Mouse (Mus musculus) C2C12 (cell line): ENCODE results near the gene Tpp2. TPM values are rescaled to one million over a fixed set of nuclear protein-coding genes. Genes with fewer than 3 reads are reported as not detected.
"Not testable (repeated sequence)": the region's sequence is repeated elsewhere in the genome, so short reads cannot be mapped to it uniquely, and the experiment has no call there.

Source experiments
- H3K27me3 ChIP-seq: one replicate; pipeline ENCODE4 v1.6.1; 2011; ENCODE audit not compliant: control insufficient read depth, insufficient read depth, insufficient read length
- H3K36me3 ChIP-seq: one replicate; pipeline ENCODE4 v1.6.1; 2011; ENCODE audit not compliant: control insufficient read depth, insufficient read depth
- H3K4me3 ChIP-seq: one replicate; pipeline ENCODE4 v1.5.1; 2011; ENCODE audit warnings: mild to moderate bottlenecking, control low read depth; ENCODE audit not compliant: poor library complexity, insufficient read depth, severe bottlenecking
- H3K79me2 ChIP-seq: one replicate; pipeline ENCODE4 v1.6.1; 2011; ENCODE audit not compliant: control insufficient read depth, insufficient read depth
- H3K79me3 ChIP-seq: one replicate; pipeline ENCODE4 v1.6.1; 2011; ENCODE audit warnings: low read depth, control low read depth
- H3ac ChIP-seq: one replicate; pipeline ENCODE3; 2011; ENCODE audit warnings: low read depth; ENCODE audit not compliant: control insufficient read depth, insufficient read length
- CEBPB ChIP-seq: IDR thresholded peaks from one replicate; pipeline ENCODE4 v1.6.1; 2011; ENCODE audit warnings: low read depth, mild to moderate bottlenecking, control low read depth, moderate library complexity
- CTCF ChIP-seq: IDR thresholded peaks from one replicate; pipeline ENCODE4 v1.5.1; 2011; ENCODE audit not compliant: control insufficient read depth, insufficient read depth, insufficient read length
- FOSL1 ChIP-seq: IDR thresholded peaks from one replicate; pipeline ENCODE4 v1.8.0; 2011; ENCODE audit warnings: mild to moderate bottlenecking, low read length; ENCODE audit not compliant: poor library complexity, insufficient read depth, severe bottlenecking
- MAX ChIP-seq: IDR thresholded peaks from one replicate; pipeline ENCODE4 v1.6.1; 2011; ENCODE audit warnings: mild to moderate bottlenecking, control low read depth
- MYOD1 ChIP-seq: IDR thresholded peaks from one replicate; pipeline ENCODE4 v1.6.1; 2011; ENCODE audit warnings: low read depth; ENCODE audit not compliant: control insufficient read depth, insufficient read length
- MYOG ChIP-seq: IDR thresholded peaks from one replicate; pipeline ENCODE4 v1.6.1; 2011; ENCODE audit not compliant: control insufficient read depth, insufficient read length; ENCODE audit errors: extremely low read depth
- USF1 ChIP-seq: IDR thresholded peaks from one replicate; pipeline ENCODE4 v1.6.1; 2011; ENCODE audit warnings: low read depth, mild to moderate bottlenecking, control low read depth, moderate library complexity
- long read RNA-seq, 2 experiments: library from polyadenylated mRNA; unstranded; transcript quantifications; one replicate each; pipeline ENCODE4 v2.0.0; 2019 to 2020
- polyA plus RNA-seq: library from polyadenylated mRNA; unstranded; fragments of >200 nt; fragmentation: generic; extraction: Trizol; gene quantifications from one replicate; pipeline ENCODE4 v1.2.1, GENCODE M21; 2012; ENCODE audit warnings: missing spikeins

The Tpp2 gene
- 15.8 TPM for polyA plus RNA-seq
- long read RNA-seq, experiment 1, full-length matches to known transcripts = 3 of 27 reads
- long read RNA-seq, experiment 1, partial matches to known transcripts = 20 of 27 reads
- long read RNA-seq, experiment 1, other reads (novel, unspliced or antisense) = 4 of 27 reads
- long read RNA-seq, experiment 2, full-length matches to known transcripts = 185 of 719 reads
- long read RNA-seq, experiment 2, partial matches to known transcripts = 463 of 719 reads
- long read RNA-seq, experiment 2, other reads (novel, unspliced or antisense) = 71 of 719 reads

DNA sequence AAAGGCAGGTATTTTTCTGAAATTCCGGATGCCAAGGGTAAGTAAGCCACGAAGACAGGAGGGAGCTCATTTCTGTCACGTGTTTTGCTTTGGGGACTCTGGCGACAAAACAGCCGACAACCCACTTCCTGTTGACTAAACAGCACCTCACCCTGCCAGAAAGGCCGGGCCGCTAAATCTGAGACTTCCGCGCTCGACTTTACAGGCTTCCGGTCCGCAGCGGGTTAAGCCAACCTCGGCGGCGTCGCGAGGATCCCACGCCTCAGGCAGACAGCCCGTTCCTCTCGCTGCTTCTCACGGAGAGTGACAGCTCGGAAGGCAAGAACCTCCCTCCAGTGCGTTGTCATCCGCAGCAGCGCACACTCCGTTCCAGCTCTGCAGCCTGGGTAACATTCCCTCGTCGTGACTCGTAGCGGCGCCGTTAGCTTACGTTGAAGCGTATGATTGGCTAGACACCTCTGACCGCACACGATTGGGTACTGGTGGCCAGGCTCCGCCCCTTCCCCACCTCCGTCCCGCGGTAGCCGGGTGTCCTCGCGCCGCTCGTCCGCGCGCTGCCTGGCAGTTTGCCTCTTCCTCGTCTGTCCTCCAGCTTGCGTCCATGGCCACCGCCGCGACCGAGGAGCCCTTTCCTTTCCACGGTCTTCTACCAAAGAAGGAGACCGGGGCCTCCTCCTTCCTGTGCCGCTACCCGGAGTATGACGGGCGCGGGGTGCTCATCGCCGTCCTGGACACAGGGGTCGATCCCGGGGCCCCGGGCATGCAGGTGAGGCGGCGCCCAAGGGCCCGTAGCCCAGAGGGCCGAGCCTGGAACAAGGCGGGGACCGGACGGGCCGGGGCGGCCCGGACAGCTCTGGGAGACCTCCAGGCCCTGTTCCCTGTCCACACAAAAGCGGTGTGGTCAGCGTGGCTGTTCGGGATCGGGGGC lies at the start of gene Tpp2:
TSS of gene Tpp2 (plus strand) at position 160 of the 928 bp plus-strand sequence.
- H3K36me3 ChIP-seq = peaks cover 18% of the 10 kb centered on the region
- H3K79me3 ChIP-seq = peaks cover 48% of the 10 kb centered on the region
- no peaks in the 10 kb centered on the region for H3K27me3 ChIP-seq
- peaks cover 50% of the 10 kb centered on the region for H3K79me2 ChIP-seq
- peak within 1 kb of the TSS; percentile 92 for H3K4me3 ChIP-seq
- TF ChIP-seq MYOD1 (no peak), CTCF (no peak), MYOG (no peak), USF1 (peak; percentile 80), MAX (peak; percentile 73)
- peak within 1 kb of the TSS; percentile 90 for H3ac ChIP-seq

GRCm38 (mm10) chr1:43888358-43888757 lies 45.1 kb upstream of the Tpp2 start:
- not testable (repeated sequence) for H3K79me3 ChIP-seq, H3K79me2 ChIP-seq, H3K4me3 ChIP-seq, H3K36me3 ChIP-seq, H3ac ChIP-seq, H3K27me3 ChIP-seq

DNA sequence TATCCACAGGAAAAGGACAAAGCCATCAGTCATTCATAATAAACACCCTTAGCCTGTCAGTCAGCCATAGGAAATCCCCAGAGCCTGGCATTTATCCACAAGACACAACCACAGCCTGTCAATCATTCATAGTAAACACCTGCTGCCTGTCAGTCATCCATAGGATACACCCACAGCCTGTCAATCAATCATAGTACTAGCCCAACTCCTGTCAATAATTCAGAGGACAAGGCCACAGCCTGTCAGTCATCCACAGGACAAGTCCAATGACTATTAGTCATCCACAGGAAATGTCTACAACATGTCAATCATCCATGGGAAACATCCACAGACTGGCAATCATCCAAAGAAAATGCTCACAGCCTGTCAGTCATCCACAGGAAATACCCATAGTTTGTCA lies 37.7 kb upstream of the Tpp2 start:
- TF ChIP-seq USF1 (no peak), MYOD1 (no peak), CEBPB (no peak), FOSL1 (no peak), MYOG (no peak), CTCF (no peak), MAX (no peak)
- Histone ChIP-seq H3K36me3 (no peaks in the 10 kb centered on the region), H3K79me3 (no peaks in the 10 kb centered on the region), H3K79me2 (no peaks in the 10 kb centered on the region), H3K27me3 (peaks cover 6% of the 10 kb centered on the region), H3K4me3 (no peak overlapping the region), H3ac (no peak overlapping the region)

DNA sequence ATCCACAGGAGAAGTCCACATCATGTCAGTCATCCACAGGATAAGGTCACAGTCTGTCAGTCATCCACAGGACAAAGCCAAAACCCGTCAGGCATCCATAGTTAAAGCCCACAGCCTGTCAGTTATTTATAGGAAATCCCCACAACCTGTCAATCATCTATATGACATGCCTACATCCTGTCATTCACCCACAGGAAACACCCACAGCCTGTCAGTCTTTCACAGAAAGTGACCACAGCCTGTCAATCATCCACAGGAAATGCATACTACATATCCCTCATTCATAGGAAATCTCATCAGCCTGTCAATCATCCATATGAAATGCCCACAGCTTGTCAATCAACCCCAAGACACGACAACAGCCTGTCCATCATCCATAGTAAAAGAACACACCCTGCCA lies 36.3 kb upstream of the Tpp2 start:
- peaks cover 6% of the 10 kb centered on the region for H3K27me3 ChIP-seq
- no peak overlapping the region for H3ac ChIP-seq
- no peaks in the 10 kb centered on the region for H3K79me3 ChIP-seq
- H3K36me3 ChIP-seq = no peaks in the 10 kb centered on the region
- no peaks in the 10 kb centered on the region for H3K79me2 ChIP-seq
- no peak overlapping the region for H3K4me3 ChIP-seq
- TF ChIP-seq CEBPB (no peak), FOSL1 (no peak), MYOG (no peak), CTCF (no peak), MYOD1 (no peak), MAX (no peak)

GRCm38 (mm10) chr1:43897987-43898386 lies 35.5 kb upstream of the Tpp2 start:
- Histone ChIP-seq H3K4me3 (no peak overlapping the region), H3K27me3 (peaks cover 6% of the 10 kb centered on the region), H3ac (no peak overlapping the region), H3K79me3 (no peaks in the 10 kb centered on the region), H3K79me2 (no peaks in the 10 kb centered on the region), H3K36me3 (no peaks in the 10 kb centered on the region)
- TF ChIP-seq MYOD1 (no peak), MAX (no peak), CTCF (no peak), MYOG (no peak), USF1 (no peak), FOSL1 (no peak), CEBPB (no peak)
